Mouse (Mus musculus) right cerebral cortex, postnatal 14 days (tissue): ENCODE data around the gene Sstr3.

ENCODE experiments used
- DNase-seq: peaks from one replicate; pipeline ENCODE4 v3.0.0; 2022

The Sstr3 gene

DNA sequence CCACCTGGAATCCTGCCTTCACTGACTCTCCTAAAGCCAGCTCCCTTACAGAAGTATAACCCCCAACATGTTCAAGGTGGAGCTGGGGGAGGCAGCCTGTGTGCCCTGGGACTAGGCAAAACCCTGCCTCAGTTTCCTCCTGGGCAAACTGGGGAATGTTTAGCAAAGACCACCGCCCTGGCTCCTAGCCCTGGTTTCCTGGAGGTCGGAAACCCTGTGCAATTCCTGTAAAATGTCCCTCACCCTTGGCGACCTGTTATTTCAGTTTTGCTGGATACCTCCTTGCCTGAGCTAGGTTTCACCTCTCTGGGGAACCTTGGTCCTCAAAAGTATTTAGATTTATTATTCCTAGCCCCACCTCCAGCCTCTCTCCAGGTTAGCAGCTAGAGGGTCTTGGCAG lies 14.3 kb downstream of the Sstr3 start:
- no peak for DNase-seq

DNA sequence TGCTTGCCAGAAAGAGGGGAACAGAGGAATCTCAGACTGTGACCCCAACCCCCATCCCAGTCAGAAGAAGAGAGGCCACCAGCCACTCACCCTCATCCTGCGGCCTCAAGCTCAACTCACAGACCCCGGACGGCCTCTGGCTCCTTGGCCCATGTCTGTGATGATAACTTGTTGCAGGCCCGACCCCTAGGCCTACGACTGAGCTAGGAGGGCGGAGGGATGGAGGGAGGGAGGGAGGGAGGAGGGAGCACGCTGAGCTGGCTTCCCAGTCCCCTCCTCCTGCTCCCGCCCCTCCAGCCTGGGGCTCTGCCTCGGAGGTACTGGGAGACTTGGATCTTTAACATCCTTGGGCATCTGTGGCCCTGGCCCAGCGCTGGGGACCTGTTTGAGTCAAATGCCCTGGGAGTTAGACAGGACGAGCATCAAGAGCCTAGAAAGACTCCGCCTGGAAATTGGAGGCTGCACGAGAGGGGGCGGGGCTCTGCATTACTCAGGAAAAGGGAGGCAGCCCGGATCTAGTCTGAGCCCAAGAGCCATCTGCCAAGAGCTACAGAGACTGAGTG lies 15.0 kb downstream of the Sstr3 start:
- DNase-seq: peak; percentile 66

DNA sequence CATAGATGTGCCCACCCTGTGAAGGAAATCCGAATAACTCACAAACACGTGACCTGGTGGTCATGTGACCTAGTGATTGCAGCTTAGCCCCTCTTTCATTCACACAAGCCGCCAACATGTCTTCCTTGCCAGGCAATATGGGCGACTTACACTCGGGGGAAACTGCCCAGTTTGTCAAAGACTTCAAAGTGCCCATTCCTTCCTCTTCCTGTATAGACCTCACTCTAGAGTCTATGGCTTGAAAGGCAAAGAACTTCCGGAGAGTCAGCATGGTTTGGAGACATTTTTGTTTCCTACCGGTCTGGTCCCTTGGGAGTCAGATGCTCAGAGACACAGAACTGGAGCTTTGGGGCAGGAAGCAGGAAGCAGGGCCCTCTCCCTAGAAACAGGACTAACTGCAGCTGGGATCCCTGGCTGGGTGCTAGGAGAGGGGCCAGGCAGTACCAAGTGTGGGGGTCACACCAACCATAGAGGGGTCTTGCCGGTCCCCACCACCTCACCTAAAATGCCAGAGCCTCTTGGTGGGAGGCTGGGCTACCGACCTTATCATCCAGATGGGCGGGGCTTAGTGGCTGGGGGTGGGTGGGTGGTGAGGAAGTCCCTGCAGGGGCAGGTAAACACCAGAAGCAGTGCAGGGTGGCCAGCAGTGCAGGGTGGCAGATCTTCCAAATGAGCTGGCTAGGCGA lies 15.6 kb downstream of the Sstr3 start:
- DNase-seq: no peak

DNA sequence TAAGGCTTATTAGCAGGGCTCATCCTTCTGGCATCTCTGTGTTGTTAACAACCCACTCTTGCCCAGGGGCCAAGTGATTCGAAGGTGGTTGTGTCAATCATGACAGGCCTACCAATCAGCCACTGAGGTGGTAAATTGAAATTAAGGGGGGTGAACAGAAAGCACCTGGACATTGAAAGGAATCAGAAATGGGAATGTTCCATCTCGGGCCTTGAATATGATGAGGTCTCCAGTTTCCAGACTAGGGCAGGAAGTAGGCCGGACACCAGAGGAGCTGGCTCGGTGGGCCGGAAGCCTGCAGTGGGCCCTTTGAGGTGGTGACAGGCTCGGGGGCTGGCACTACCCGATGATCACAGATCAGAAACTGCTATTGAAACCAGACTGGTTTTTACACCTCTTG lies 16.5 kb downstream of the Sstr3 start:
- peak; percentile 60 for DNase-seq

DNA sequence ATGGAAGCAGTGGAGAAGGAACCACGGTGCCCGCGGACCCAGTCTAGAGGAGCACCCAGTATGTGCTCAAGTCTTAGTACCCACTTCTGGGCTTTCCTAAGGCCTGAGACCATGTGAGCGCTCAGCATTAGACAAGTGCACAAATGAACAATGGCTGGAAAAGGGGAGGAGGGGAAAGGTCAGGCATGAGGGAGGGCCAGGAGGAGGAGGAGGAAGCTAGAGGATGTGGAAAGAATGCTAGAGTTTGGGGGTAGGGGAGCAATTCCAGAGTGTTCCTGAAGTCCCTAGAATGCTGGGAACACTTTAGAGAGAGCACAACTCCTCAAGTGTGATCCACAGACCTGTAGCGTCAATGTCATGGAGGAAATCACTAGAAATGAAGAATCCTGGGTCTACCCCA lies 20.3 kb downstream of the Sstr3 start:
- DNase-seq: no peak

DNA sequence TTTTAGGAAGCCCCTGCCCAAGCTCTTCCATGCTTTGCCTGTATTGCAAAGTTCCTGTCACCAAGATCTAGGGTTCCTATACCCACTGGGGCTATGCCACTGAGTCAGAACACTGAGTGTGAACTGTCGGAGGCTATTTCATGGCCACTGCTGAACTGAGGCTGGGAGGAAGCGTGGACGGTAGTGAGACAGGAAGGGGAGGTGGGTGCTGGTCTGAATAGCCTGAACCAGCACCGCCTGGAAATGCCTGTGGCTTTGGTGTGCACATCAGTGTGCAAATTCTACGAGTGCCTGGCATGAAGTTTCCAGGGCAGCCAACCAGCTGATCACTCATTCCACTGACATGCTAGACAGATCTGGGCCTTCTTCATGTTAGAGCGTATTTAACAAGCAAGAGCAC lies 22.6 kb downstream of the Sstr3 start:
- no peak for DNase-seq

DNA sequence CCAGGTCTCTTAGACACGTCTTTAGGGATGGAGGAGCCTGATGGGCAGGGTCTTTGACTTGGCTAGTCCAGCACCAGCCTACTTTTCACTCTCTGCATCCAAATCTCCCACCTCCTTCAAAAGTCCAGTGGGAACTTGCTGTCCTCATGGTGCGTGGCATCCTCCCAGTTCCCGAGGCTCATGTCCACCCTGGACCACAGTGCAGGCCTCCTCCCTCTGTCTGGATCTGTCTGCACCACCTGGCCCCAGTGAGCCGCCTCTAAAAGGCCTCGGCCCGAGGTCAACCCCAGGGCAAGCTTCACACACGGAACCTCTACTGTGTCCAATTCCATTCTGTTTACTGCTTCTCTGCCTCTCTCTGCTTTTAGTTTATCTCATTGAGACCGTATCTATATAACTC lies 23.2 kb downstream of the Sstr3 start:
- no peak for DNase-seq

DNA sequence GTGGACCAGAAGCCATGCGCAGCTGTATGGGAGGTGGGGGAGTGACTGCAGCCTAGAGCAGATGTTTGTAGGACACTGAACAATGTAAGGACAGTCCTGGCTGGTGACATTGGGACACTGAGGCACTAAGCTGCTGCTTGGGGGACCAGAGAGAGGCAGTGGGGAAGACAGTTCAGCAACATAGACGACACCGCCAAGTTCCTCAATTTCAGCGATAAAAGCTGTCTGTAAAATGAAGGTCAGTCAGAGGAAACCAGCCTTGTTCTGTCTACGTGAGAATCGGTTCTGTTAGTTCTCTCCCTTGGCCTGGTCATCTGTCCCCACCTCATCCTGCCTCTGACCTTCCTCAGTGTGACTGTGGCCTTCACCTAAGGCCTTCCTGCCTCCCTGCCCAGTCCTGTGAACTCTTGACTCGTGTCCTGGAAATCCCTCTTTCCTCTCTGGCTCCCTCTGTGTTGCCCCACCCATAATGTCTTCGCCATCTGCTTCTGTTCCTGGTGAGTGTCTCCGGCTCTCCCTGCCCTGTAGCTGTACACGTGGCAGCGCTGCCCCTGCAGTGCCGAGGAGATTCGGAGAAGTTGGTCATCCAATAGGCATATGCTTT lies 24.3 kb downstream of the Sstr3 start:
- no peak for DNase-seq

DNA sequence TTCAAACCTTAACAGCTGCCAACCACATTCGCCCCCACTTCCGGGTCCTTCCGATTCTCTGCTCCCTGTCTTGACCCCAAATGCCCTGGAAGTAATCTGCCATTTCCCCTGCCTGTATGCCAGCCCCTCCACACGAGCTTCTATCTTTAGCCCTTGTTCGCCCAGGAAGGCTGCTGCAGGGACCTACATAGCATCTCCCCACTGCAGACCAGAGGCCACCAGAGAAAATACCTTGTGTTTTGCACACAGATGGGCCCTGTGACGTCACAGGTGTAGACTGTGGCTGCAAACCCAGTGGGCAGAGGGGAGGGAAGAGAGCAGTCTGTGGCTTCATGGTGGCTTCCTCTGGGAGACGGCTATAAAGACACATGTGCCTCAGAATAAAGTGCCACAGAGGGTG lies 26.3 kb downstream of the Sstr3 start:
- no peak for DNase-seq

DNA sequence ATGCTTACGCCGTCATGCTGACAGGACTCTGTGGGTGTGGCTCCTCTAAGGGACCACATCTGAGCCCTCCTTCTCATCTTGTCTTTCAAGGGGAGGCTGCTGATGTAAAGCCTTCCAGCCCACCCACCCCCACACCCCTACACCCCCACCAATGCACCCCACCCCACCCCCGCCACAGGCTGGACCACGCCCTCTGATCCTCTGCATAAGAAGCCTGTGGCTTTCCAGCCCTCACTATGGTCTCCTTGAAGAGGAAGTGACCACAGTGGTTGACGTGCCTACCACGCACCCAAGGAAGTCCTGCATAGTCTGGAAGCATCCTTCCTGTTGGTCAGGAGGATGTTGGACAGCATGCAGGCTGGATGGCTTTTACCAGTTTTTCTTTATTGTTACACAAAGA lies 28.7 kb downstream of the Sstr3 start:
- no peak for DNase-seq

DNA sequence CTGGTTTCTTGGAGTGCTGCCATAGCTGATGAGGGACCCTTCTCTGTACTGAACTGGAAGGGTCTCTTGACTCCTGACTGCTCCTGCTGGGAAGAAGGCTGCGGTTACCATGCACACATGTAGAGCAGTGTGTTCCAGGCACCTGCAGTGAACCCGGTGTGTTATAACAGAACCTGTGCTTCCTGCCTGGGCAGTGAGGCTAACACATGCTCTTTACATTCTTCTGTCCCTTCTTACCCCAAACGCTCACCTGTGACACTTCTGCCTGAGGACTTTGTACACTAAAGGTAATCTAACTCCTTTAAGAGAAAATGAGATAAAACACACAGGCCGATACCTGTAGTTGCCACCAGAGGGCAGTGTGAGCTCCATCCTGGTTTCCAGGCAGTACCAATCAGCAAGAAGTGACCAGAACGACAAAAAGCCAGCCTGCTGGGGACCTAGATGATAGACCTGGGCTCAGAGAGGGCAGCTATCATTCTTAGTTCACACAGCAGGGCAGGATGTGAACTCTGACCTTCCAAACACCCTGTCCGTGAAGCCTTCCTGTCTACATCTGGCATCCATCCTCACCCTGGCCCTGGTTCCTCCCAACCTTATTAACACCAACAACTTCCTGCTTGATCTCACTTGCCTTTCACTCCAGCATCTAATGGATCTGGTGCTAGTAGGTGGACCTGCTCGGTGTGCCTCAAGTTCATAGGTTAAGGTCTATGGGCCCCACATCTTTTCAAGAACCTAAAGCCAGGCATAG lies 29.9 kb downstream of the Sstr3 start:
- DNase-seq: peak; percentile 84

DNA sequence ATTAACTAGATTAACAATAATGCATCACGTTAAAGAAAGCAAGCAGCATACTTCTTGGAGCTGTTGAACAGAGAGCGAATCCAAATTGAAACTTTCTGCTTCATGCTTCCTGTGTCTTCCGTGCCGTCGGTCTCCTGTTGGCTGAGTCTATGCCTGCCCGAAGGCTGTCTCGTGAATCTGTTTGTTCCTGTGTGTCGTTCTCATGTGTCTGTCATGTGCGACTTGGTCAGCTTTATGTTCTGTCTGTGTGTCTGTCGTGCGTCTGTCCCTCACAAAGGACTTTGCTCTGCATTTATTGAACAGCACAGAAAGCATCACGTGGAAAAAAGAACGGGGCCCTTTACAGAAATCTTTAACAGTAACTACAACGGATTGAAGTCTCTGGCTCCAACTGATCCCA lies 31.5 kb downstream of the Sstr3 start:
- no peak for DNase-seq

DNA sequence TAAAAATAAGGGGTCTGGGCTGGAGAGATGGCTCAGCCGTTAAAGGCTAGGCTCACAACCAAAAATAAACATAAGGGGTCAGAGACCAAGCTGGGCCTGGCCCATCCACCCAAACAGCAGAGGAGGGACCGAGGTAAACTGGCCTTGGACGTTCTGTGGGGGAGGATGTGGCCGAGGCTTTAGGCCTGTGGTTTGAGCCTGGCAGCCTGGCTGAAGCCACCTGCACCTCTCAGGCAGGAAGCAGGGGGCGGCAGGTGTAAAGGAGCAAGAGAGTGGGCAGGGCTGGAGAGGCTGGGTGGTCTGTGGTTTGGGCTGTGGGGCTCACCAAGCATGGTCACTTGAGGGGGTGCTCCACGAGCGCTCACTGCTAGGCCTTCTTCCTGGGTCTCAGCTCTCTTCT lies 32.5 kb downstream of the Sstr3 start:
- no peak for DNase-seq

DNA sequence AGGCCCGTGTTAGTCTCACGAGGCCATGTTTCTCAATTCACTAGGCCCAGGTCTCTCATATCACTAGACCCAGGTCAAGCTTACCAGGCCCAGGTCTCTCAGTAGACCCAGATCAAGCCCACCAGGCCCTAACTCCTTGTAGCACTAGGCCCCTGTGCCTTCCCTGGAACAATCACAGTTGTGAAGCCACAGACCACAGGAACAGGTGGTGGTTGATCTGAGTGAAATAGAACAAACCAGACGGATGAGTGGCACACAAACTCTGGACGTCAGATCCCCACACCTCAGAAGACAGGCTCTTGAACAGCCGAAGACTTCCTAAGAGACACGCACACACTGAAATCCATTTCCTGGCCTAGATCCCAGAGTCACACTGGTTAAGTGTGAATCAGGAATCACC lies 33.7 kb downstream of the Sstr3 start:
- DNase-seq: no peak

DNA sequence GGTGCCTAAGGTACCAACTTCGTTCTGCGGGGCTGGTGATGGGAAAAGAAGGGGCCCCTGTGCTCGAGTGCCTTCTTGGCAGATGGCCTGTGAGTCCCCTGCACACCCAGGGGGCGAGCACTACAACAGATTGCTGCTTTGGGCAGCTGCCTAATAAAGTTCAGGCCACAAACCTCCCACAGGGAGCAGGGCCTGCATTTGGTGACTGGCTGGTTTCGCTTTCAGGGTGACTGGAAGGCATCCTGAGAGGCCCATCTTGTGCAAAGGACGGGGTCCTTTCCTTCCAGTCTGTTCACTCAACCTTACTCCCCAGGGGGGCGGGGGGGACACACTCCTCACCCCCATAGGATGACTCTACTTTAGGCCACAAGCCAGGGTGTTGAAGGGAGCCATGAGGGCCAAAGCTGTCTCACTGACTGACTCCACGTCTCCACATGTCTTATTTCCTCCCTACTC lies 34.3 kb downstream of the Sstr3 start:
- DNase-seq: no peak

DNA sequence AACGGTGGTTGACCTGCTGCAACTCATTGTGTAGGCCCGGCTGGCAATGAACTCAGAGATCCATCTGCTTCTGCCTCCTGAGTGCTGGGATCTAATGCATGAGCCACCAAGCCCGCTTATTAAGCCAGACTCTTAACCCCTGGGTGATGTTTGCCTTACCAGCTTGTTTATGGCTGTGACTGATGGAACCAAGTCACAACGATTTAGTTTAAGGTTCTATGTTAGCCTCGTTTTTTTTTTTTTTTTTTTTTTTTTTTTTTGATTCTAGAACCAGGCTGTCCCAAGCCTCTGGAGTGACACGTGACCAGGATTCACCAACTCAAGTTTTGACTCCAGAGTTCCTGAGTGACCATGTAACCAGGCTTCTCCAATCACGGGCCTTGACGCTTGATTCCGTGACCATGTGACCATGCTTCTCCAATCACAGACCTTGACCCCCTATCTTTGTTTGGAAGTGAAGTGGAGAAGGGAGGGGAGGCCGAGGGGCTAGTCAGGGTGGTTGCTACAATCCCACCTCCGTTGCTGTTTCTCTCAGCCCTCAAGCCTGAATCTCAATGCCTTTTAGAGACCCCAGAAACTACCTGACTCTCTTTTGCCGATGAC lies 35.1 kb downstream of the Sstr3 start:
- no peak for DNase-seq

DNA sequence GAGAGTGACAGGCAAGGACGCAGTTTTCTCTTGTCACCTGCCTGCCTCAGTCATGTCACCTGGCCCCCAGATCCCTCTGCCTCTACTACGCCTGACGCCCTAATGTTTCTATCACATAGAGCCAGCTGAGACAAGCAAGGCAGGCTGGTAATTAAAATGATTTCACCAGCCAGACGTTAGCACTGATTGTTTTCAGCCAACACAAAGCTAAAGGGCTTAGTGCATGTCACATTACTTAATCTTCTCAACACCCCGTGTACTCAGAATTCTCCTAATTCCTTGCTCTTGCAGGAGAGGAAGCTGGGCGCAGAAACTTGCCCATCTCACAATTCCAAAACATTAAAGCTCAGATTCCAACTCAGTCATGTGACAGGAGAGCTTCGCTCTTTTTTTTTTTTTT lies 36.0 kb downstream of the Sstr3 start:
- no peak for DNase-seq

DNA sequence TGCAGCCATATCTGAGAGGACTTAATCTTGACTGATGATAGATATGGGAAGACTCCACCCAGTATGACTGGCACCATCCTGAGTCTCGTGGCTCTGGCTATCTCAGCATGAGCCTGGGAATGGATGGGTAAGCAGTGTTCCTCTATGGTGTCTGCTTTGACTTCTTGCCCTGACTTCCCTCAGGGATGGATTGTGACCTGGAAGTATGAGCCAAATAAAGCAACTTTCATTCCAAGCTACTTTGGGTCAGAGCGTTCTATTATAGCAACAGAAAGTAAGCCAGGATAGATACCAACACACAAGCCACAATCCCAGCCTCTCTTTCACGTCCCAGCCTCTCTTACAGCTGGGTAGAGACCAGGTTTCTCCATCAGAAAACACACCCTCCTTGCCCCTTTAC lies 38.9 kb downstream of the Sstr3 start:
- no peak for DNase-seq

DNA sequence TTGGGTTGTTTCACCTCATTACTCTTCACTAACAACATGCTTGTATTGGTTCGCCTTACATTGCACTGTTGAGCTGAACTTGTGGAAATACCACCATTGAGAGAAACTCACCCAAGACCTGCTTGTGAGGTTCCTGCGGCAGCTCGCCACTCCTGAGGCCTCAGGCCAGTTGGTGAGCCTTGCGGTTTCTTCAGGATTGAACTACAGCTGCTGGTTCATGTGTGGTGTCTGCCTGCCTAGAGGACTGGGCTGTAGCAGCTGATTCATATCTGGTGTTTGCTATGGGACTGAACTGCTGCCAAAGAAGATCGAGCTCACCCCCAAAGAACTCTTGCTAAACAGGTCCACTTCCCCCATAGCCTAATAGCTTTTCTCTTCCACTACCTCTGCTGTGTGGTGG lies 39.7 kb downstream of the Sstr3 start:
- DNase-seq: no peak

DNA sequence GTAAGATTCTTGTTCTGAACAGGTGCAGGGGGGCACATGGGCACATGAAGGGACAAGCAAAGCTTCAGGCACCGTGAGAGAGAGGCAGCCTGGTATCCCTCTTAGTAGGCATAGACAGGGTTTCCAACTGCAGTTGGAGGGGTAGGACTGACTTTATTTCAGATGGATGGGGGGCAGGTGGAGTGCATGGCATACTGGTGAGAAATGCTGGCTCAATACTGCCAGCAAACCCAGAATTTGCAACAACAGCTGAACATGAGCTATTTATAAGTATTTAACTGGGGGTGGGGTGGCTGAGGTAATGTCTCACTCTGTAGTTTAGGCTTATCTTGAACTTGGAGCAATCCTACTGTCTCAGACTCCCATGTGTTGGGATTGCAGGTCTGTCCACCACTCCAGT lies 40.5 kb downstream of the Sstr3 start:
- DNase-seq: no peak

DNA sequence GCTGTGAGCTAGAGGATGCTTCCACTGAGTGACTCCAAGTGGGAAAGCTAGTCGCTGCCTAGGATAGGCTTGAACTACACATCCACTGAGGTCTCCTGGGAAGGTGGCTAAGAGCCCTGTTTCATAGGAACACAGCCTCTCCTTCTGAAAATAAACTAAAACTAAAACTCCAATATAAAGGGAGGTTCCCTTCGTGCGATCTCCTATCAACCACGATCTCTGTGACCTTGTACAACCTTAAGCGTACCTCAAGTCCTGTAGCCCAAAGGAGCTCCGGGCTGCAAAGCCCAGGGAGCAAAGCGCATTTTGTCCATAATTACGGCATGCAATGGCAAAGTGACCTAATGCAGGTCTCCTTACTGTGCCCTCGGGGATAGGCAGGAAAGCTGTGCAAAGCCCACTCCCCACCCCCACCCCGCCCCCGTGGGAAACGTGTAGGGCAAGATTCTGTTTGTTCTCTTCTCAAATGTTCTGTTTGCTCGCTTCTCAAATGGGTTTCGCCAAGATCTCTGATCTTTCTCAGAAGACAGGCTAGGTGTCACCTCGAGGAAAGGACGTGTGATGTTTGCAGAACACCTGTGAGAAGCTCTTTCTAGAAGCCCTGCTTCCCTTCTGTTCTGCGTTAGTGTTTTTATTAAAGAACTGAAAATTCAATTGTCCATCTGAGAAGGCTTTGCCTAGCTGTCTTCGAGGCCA lies 41.9 kb downstream of the Sstr3 start:
- DNase-seq: no peak

DNA sequence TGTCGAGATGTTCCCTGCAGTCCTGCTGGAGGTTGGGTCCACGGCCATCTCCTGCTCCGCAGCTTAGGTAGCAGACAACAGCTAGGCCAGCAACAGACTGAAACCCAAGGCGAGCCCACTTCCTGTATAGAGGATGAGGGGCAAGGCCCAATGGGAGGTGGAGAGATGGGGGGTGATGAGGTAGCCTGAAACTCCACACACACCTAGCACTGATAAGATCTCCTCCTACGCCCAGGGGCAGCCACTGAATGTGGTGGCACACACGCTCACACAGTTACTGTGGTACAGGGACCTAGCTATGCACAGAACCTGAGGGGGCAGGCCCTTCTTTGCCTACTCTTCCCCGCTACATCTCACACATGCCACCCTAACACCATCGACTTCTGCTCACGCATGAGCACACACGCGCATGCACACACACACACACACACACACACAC lies 49.5 kb downstream of the Sstr3 start, which contains the start of gene Il2rb:
Gene Il2rb, minus strand, starts transcription at position 304 of the 439 bp plus-strand sequence.
- DNase-seq: no peak
